Mouse (Mus musculus): ENCODE measurements around the gene Epha4.

DNA sequence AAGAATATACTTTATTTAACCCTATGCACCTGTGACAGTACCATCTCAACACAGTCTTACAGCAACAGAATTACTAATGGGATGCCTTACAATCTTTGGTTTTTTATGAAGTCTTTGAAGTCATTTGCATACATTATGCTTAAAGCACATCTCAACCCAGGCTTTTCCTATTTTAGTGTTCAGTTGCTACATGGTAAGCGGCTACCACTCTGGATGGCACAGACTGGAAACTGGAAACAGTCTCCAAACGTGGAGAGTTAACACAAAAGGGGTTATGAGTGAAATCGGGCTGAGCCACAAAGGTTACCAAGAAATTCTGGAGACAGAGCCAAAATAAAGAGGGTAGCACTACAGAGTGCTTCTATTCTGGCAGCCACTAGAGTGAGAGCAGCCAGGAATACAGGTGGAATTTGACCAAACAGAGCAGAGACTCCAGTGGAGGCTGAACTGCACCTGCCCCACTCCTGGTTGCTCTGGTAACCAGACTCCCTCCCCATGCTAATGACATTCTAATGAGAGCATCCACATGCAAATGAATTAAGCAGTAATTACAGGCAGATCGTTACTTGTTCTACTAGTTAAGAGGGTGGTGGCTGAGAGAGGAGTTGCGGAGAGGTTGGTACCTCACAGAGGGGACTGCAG, 17.2 kb upstream of the Epha4 start:
- no peak for TF ChIP-seq CTCF (IDR thresholded peaks at IDR 0.05; ENCODE audit: insufficient read depth, low read depth, low read length)
- no peak for TF ChIP-seq POLR2A (IDR thresholded peaks at IDR 0.05; ENCODE audit: insufficient read depth, low read depth, low read length)
